Mouse (Mus musculus) gastrocnemius, postnatal 14 days (tissue): ENCODE measurements around the gene Colgalt2. TPM values are rescaled to one million over a fixed set of nuclear protein-coding genes. Genes with fewer than 3 reads are reported as not detected.
"Not testable (repeated sequence)": the region's sequence is repeated elsewhere in the genome, so short reads cannot be mapped to it uniquely, and the experiment has no call there.

Source experiments
- DNase-seq: peaks from one replicate; pipeline ENCODE4 v3.0.0; 2021; ENCODE audit warnings: mixed read lengths
- intact Hi-C: fragments of 180-260 bp; cut with DNase I; formaldehyde crosslinking; loops from one replicate; pipeline ENCODE4 v1.15.1; 2025; ENCODE audit warnings: low total_unique reads
- long read RNA-seq, 2 experiments: library from polyadenylated mRNA; stranded (forward); transcript quantifications; one replicate each; pipeline ENCODE4 v2.0.0; 2021
- total RNA-seq, 2 experiments: library from RNA; stranded (reverse); gene quantifications; 2 replicates each; pipeline ENCODE4 v1.2.3; 2021

Gene Colgalt2
- total RNA-seq = 1 to 10 TPM; 4.1 TPM
- long read RNA-seq, experiment 1, full-length matches to known transcripts = 2 of 4 reads
- long read RNA-seq, experiment 1, partial matches to known transcripts = 1 of 4 reads
- long read RNA-seq, experiment 1, other reads (novel, unspliced or antisense) = 1 of 4 reads
- long read RNA-seq, experiment 2, full-length matches to known transcripts = 4 of 5 reads
- long read RNA-seq, experiment 2, partial matches to known transcripts = 0 of 5 reads
- long read RNA-seq, experiment 2, other reads (novel, unspliced or antisense) = 1 of 5 reads

- DNase-seq = peak; percentile 51
- intact Hi-C loops = loop anchor here (10.0 kb wide), 1 partner anchor 115 kb away; no protein-coding TSS in a partner anchor
Observed at GRCm38 (mm10) chr1:152399790-152400555, at the start of gene Colgalt2. Colgalt2 (plus strand) TSS chr1:152399830.

- no peak for DNase-seq
- intact Hi-C loops = no loop called here
Observed at GRCm38 (mm10) chr1:152356721-152357120, 42.9 kb upstream of the Colgalt2 start.

- intact Hi-C loops = loop anchor here (5.0 to 10.0 kb wide), 2 partner anchors 74 to 546 kb away; no protein-coding TSS in a partner anchor
- no peak for DNase-seq
Observed at GRCm38 (mm10) chr1:152368311-152369088, 31.1 kb upstream of the Colgalt2 start.

- intact Hi-C loops = loop anchor here (5.0 to 10.0 kb wide), 2 partner anchors 74 to 547 kb away; no protein-coding TSS in a partner anchor
Observed at GRCm38 (mm10) chr1:152369139-152369538, 30.5 kb upstream of the Colgalt2 start.

GRCm38 (mm10) chr1:152378311-152378710 is 21.3 kb upstream of the Colgalt2 start:
- DNase-seq = no peak
- intact Hi-C loops = no loop called here

More at GRCm38 (mm10) chr1:152369139-152369538, 30.5 kb upstream of the Colgalt2 start:
- DNase-seq = peak; percentile 46

- no peak for DNase-seq
- intact Hi-C loops = no loop called here
Observed at GRCm38 (mm10) chr1:152384589-152384988, 15.0 kb upstream of the Colgalt2 start.

- intact Hi-C loops, DNase-seq: not testable (repeated sequence)
Observed at GRCm38 (mm10) chr1:152385693-152386092, 13.9 kb upstream of the Colgalt2 start.

- intact Hi-C loops = no loop called here
- DNase-seq = peak; percentile 85
Observed at GRCm38 (mm10) chr1:152386188-152386835, 13.3 kb upstream of the Colgalt2 start, which contains the start of gene Tsen15. Tsen15 (minus strand) TSS chr1:152386688.

- DNase-seq = no peak
- intact Hi-C loops = no loop called here
Observed at GRCm38 (mm10) chr1:152389271-152389670, 10.4 kb upstream of the Colgalt2 start.

GRCm38 (mm10) chr1:152394137-152394536 is 5.5 kb upstream of the Colgalt2 start:
- intact Hi-C loops = no loop called here

GRCm38 (mm10) chr1:152394956-152395515 is 4.6 kb upstream of the Colgalt2 start:
- DNase-seq = no peak
- intact Hi-C loops = no loop called here

More at GRCm38 (mm10) chr1:152394137-152394536, 5.5 kb upstream of the Colgalt2 start:
- no peak for DNase-seq

GRCm38 (mm10) chr1:152398708-152399107 is 922 bp upstream of the Colgalt2 start:
- DNase-seq = no peak

GRCm38 (mm10) chr1:152400556-152401540 is 1.2 kb downstream of the Colgalt2 start:
- intact Hi-C loops = loop anchor here (10.0 kb wide), 1 partner anchor 114 kb away; no protein-coding TSS in a partner anchor

More at GRCm38 (mm10) chr1:152398708-152399107, 922 bp upstream of the Colgalt2 start:
- intact Hi-C loops = no loop called here

GRCm38 (mm10) chr1:152407021-152407946 is 7.7 kb downstream of the Colgalt2 start:
- no peak for DNase-seq
- intact Hi-C loops = loop anchor here (10.0 kb wide), 1 partner anchor 108 kb away; no protein-coding TSS in a partner anchor

More at GRCm38 (mm10) chr1:152400556-152401540, 1.2 kb downstream of the Colgalt2 start:
- no peak for DNase-seq

GRCm38 (mm10) chr1:152409356-152409755 is 9.7 kb downstream of the Colgalt2 start:
- intact Hi-C loops = loop anchor here (10.0 kb wide), 1 partner anchor 105 kb away; no protein-coding TSS in a partner anchor
- no peak for DNase-seq

- peak; percentile 28 for DNase-seq
- intact Hi-C loops = no loop called here
Observed at GRCm38 (mm10) chr1:152410657-152411056, 11.0 kb downstream of the Colgalt2 start.
